25 mouse cellular contexts compared by ENCODE assay signal in genomic region chrX:155193732-155194443, GRCm38 (mm10). TPM values are rescaled to one million over a fixed set of nuclear protein-coding genes. Genes with fewer than 3 reads are reported as not detected.
DNase-seq lines count a peak whose midpoint lies in the region; ATAC-seq and TF ChIP-seq lines count a peak whose summit lies in the region.
"Had no signal": no experiment of that assay in that cellular context is flagged by ENCODE, and none has a peak within 500 bp of the region (broad histone marks: within the 10 kb centered on the region; RNA-seq: fewer than 3 reads in every experiment).

No protein-coding gene starts in this region.

- no peak for ATAC-seq in heart, embryonic 11.5 days (replicated peaks; ENCODE audit: insufficient number of reproducible peaks, low FRiP score, low TSS enrichment)
- no peak; the same call in 1 of the 2 replicates for ATAC-seq in lung, embryonic 14.5 days (ENCODE audit: insufficient read depth)
- peak; percentile 85 for ATAC-seq in granulocyte monocyte progenitor cell, adult 5-6 weeks (replicated peaks; ENCODE audit: poor library complexity, severe bottlenecking)
- ATAC-seq in megakaryocyte progenitor cell, adult 5-6 weeks (replicated peaks; ENCODE audit: poor library complexity), result peak; percentile 63; the same call in 1 of the 2 replicates
- ATAC-seq in forebrain, embryonic 16.5 days, result no peak
- ATAC-seq in monocyte, adult 5-6 weeks (replicated peaks; ENCODE audit: insufficient number of reproducible peaks, low FRiP score, low TSS enrichment, poor library complexity, severe bottlenecking), result no peak
- ATAC-seq: CD4-positive, CD25-positive, alpha-beta regulatory T cell, adult 4 months; midbrain, embryonic 16.5 days had no signal

- 44% methylated on average over 5 of the region's 5 CpGs for WGBS in heart, embryonic 11.5 days (ENCODE audit: insufficient replicate concordance)
- WGBS in lung, embryonic 14.5 days, result 52% methylated on average over 5 of the region's 5 CpGs
- 82% methylated on average over 5 of the region's 5 CpGs for WGBS in forebrain, embryonic 16.5 days

- no peak overlapping the region for H3K4me2 ChIP-seq in heart, embryonic 11.5 days
- no peak overlapping the region for H3K4me2 ChIP-seq in lung, embryonic 14.5 days
- no peak overlapping the region for H3K4me2 ChIP-seq in forebrain, embryonic 16.5 days (ENCODE audit: low read length)
- H3K4me2 ChIP-seq: forebrain, embryonic 12.5 days; hindbrain, embryonic 15.5 days; limb, embryonic 15.5 days; liver, embryonic 15.5 days had no signal

- no peaks in the 10 kb centered on the region for H3K36me3 ChIP-seq in heart, embryonic 11.5 days (ENCODE audit: control insufficient read depth, insufficient read depth, low read length)
- no peaks in the 10 kb centered on the region for H3K36me3 ChIP-seq in lung, embryonic 14.5 days (ENCODE audit: insufficient read depth)
- H3K36me3 ChIP-seq in forebrain, embryonic 16.5 days (ENCODE audit: control insufficient read depth, insufficient read depth), result no peaks in the 10 kb centered on the region
- H3K36me3 ChIP-seq: forebrain, embryonic 12.5 days; hindbrain, embryonic 15.5 days; limb, embryonic 15.5 days; liver, embryonic 15.5 days; midbrain, embryonic 10.5 days had no signal

- peak overlapping the region; percentile 68; the same call in 1 of the 2 replicates for H3K27ac ChIP-seq in heart, embryonic 11.5 days (ENCODE audit: low read depth, low read length)
- H3K27ac ChIP-seq in lung, embryonic 14.5 days (ENCODE audit: low read depth), result no peak overlapping the region
- H3K27ac ChIP-seq in forebrain, embryonic 16.5 days (ENCODE audit: low read length), result no peak overlapping the region
- H3K27ac ChIP-seq: forebrain, embryonic 12.5 days; hindbrain, embryonic 15.5 days; kidney, postnatal 0 days; limb, embryonic 15.5 days; liver, embryonic 15.5 days; midbrain, embryonic 10.5 days had no signal

- no peak for DNase-seq in heart, adult 8-10 months (ENCODE audit: low spot score)
- DNase-seq in lung, embryonic 14.5 days, result peak; percentile 3
- no peak for DNase-seq in lung, postnatal 10 days
- DNase-seq: adrenal gland, postnatal 25 days; cerebellum, adult 11 months; cerebellum, postnatal 10 days; heart, adult 11 months; left cerebral cortex, postnatal 4 days; lung, postnatal 14 days; right cerebral cortex, postnatal 4 days; thymus, adult 18-20 months; thymus, postnatal 36 days had no signal

- H3K27me3 ChIP-seq in heart, embryonic 11.5 days (ENCODE audit: control insufficient read depth, insufficient read depth, low read length), result no peaks in the 10 kb centered on the region
- H3K27me3 ChIP-seq in lung, embryonic 14.5 days (ENCODE audit: insufficient read depth, low read length), result no peaks in the 10 kb centered on the region
- H3K27me3 ChIP-seq in forebrain, embryonic 16.5 days (replicated peaks; ENCODE audit: control insufficient read depth, insufficient read depth, low read length), result no peaks in the 10 kb centered on the region
- H3K27me3 ChIP-seq: forebrain, embryonic 12.5 days; hindbrain, embryonic 15.5 days; limb, embryonic 15.5 days; liver, embryonic 15.5 days had no signal

- H3K9me3 ChIP-seq in heart, embryonic 11.5 days (replicated peaks; ENCODE audit: control insufficient read depth, low read length), result no peaks in the 10 kb centered on the region
- no peaks in the 10 kb centered on the region for H3K9me3 ChIP-seq in lung, embryonic 14.5 days (ENCODE audit: low read depth, low read length)
- H3K9me3 ChIP-seq in forebrain, embryonic 16.5 days (ENCODE audit: control insufficient read depth, low read length), result no peaks in the 10 kb centered on the region
- H3K9me3 ChIP-seq: forebrain, embryonic 12.5 days; hindbrain, embryonic 15.5 days; limb, embryonic 15.5 days; liver, embryonic 15.5 days; midbrain, embryonic 10.5 days had no signal

- H3K9ac ChIP-seq in heart, embryonic 11.5 days (ENCODE audit: low read depth, low read length), result no peak overlapping the region
- no peak overlapping the region for H3K9ac ChIP-seq in lung, embryonic 14.5 days
- H3K9ac ChIP-seq in forebrain, embryonic 16.5 days (replicated peaks; ENCODE audit: low read depth, low read length), result no peak overlapping the region
- H3K9ac ChIP-seq: forebrain, embryonic 12.5 days; hindbrain, embryonic 15.5 days; limb, embryonic 15.5 days; liver, embryonic 15.5 days had no signal

- H3K4me1 ChIP-seq in heart, embryonic 11.5 days (ENCODE audit: control insufficient read depth, insufficient read depth, low read length), result no peaks in the 10 kb centered on the region
- H3K4me1 ChIP-seq in lung, embryonic 14.5 days (ENCODE audit: insufficient read depth), result no peaks in the 10 kb centered on the region
- no peaks in the 10 kb centered on the region for H3K4me1 ChIP-seq in forebrain, embryonic 16.5 days (replicated peaks; ENCODE audit: control insufficient read depth, insufficient read depth, low read length)
- H3K4me1 ChIP-seq: forebrain, embryonic 12.5 days; hindbrain, embryonic 15.5 days; limb, embryonic 15.5 days; liver, embryonic 15.5 days; midbrain, embryonic 10.5 days had no signal

- H3K4me3 ChIP-seq in heart, embryonic 11.5 days (ENCODE audit: low read depth, low read length), result no peak overlapping the region
- H3K4me3 ChIP-seq in lung, embryonic 14.5 days (ENCODE audit: low read depth, low read length), result no peak overlapping the region
- H3K4me3 ChIP-seq in forebrain, embryonic 16.5 days (replicated peaks; ENCODE audit: low read length), result no peak overlapping the region
- H3K4me3 ChIP-seq: forebrain, embryonic 12.5 days; hindbrain, embryonic 15.5 days; limb, embryonic 15.5 days; liver, embryonic 15.5 days; midbrain, embryonic 10.5 days had no signal

- TF ChIP-seq CTCF in lung, embryonic 14.5 days (IDR thresholded peaks at IDR 0.05; ENCODE audit: low read depth), result no peak

RNA-seq across cellular contexts. Expression of gene Sat1, which starts 22.4 kb away (rescaled TPM):
- polyA plus RNA-seq in heart, embryonic 11.5 days (2014; fragmentation: Nextera tagmentation; extraction: Ambion mirVana), result 79.2 and 80.5 TPM in 2 replicates
- 10 to 100 TPM; 20.5 to 45.5 (median 27.4) TPM for total RNA-seq in heart, adult 8-10 months (2022)
- 110 and 129 TPM in 2 replicates for polyA plus RNA-seq in lung, embryonic 14.5 days (2014; fragmentation: Nextera tagmentation; extraction: Ambion mirVana)
- total RNA-seq in granulocyte monocyte progenitor cell, adult 5-6 weeks (2014; fragmentation: Nextera tagmentation), result 129 and 147 TPM in 2 replicates
- total RNA-seq in granulocyte monocyte progenitor cell, adult 5-6 weeks (2017), result 321 and 354 TPM in 2 replicates
- total RNA-seq in megakaryocyte progenitor cell, adult 5-6 weeks (2015), result 196 and 241 TPM in 2 replicates
- total RNA-seq in megakaryocyte progenitor cell, adult 5-6 weeks (2017), result 213 and 249 TPM in 2 replicates
- 53.7 and 62.9 TPM in 2 replicates for polyA plus RNA-seq in forebrain, embryonic 16.5 days (2015; fragmentation: Nextera tagmentation; extraction: Ambion mirVana)
- 2,269 to 2,897 TPM (median 2,355 TPM) in 3 replicates for total RNA-seq in monocyte, adult 5-6 weeks (2017)

Comparison
In these comparisons a context has a peak if more than half of its experiments do, and no peak if none do; other contexts are left out.
1. ATAC-seq: peak in granulocyte monocyte progenitor cell, adult 5-6 weeks (single experiment) and megakaryocyte progenitor cell, adult 5-6 weeks (single experiment); none in heart, embryonic 11.5 days (single experiment), lung, embryonic 14.5 days (single experiment), forebrain, embryonic 16.5 days (single experiment) and monocyte, adult 5-6 weeks (single experiment).